Mouse (Mus musculus) hindbrain, embryonic 11.5 days (tissue): ENCODE measurements around the gene Sdc3. TPM values are rescaled to one million over a fixed set of nuclear protein-coding genes. Genes with fewer than 3 reads are reported as not detected.

Source experiments
- ATAC-seq: fragments of 200-750 bp; cut with Nextera tagmentation; 2 replicates; pipeline ENCODE4 v1.8.0; 2017; ENCODE audit warnings: mild to moderate bottlenecking, moderate TSS enrichment, moderate library complexity; ENCODE audit not compliant: low FRiP score
- DNase-seq: peaks from one replicate; pipeline ENCODE4 v3.0.0-alpha.2; 2015; ENCODE audit warnings: low spot score
- H3K27ac ChIP-seq: fragments of 300-500 bp; sonication (generic); 2 replicates; pipeline ENCODE4 v1.5.1; 2014; ENCODE audit warnings: mild to moderate bottlenecking, low read depth, low read length
- H3K27me3 ChIP-seq: fragments of 300-500 bp; sonication (generic); 2 replicates; pipeline ENCODE4 v1.6.1; 2014; ENCODE audit warnings: mild to moderate bottlenecking, low read length, moderate library complexity, mixed read lengths; ENCODE audit not compliant: control insufficient read depth, insufficient read depth
- H3K36me3 ChIP-seq: fragments of 300-500 bp; sonication (generic); 2 replicates; pipeline ENCODE4 v1.6.1; 2014; ENCODE audit warnings: mild to moderate bottlenecking, low read length, moderate library complexity, mixed read lengths; ENCODE audit not compliant: control insufficient read depth, insufficient read depth
- H3K4me1 ChIP-seq: fragments of 300-500 bp; sonication (generic); replicated peaks from 2 replicates; pipeline ENCODE4 v1.6.1; 2014; ENCODE audit warnings: low read length, mixed read lengths; ENCODE audit not compliant: control insufficient read depth, insufficient read depth
- H3K4me2 ChIP-seq: fragments of 300-500 bp; sonication (generic); replicated peaks from 2 replicates; pipeline ENCODE4 v1.6.1; 2014; ENCODE audit warnings: mild to moderate bottlenecking, low read depth, low read length
- H3K4me3 ChIP-seq: fragments of 300-500 bp; sonication (generic); 2 replicates; pipeline ENCODE4 v1.5.1; 2014; ENCODE audit warnings: low read depth, low read length
- H3K9ac ChIP-seq: fragments of 300-500 bp; sonication (generic); 2 replicates; pipeline ENCODE4 v1.6.1; 2014; ENCODE audit warnings: low read depth, low read length
- H3K9me3 ChIP-seq: fragments of 300-500 bp; sonication (generic); 2 replicates; pipeline ENCODE4 v1.6.1; 2016; ENCODE audit warnings: low read length; ENCODE audit not compliant: control insufficient read depth
- WGBS: fragments of 180-500 bp; shearing (Covaris S2); extraction: QIAGEN DNeasy Blood & Tissue Kit; methylation state at CpG from one replicate; pipeline ENCODE4 v1.1.7; 2014; 5-methylcytosine and 5-hydroxymethylcytosine counted together
- polyA plus RNA-seq: library from polyadenylated mRNA; unstranded; fragments of >200 nt; fragmentation: Nextera tagmentation; extraction: Ambion mirVana; gene quantifications from 2 replicates; pipeline ENCODE4 v1.2.1, GENCODE M21; 2014

Sdc3 gene
- polyA plus RNA-seq, 1 experiment from 2014 or later = 12.0 TPM

DNA sequence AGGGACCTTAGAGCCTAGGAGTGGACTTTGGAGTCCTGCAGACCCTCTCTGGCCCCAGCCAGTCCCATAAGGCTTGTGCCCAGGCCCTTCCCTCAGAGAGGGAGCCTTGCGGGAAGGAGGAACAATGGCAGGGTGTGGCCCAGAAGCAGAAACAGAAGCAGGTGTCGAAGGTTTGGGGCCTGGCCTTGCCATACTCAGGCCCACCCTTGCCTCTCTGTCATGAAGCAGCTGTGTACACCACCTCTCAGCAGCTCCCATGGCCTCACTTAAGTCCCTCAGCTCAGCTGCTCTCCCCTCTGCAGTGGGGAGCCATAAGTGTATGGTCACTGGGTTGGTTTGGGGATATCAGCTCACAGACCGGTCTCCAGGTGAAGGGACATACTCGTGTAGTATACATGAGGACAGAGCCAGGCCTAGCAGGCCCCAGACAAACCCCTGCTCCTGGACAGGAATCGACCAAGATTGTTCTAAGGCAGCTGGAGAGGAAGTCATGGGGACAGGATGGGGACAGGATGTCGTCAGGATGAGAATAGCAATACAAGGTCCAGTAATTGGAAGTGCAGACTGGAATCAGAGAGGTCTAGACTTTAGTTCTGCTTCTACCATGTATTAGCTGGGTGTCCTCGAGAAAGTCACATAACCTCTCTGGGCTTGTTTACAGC, 28.4 kb downstream of the Sdc3 start:
- Histone ChIP-seq H3K27ac (no peak overlapping the region), H3K4me2 (no peak overlapping the region), H3K36me3 (peaks cover 2% of the 10 kb centered on the region; the same call in 1 of the 2 replicates), H3K9ac (no peak overlapping the region), H3K9me3 (no peaks in the 10 kb centered on the region), H3K4me3 (no peak overlapping the region), H3K4me1 (no peaks in the 10 kb centered on the region), H3K27me3 (no peaks in the 10 kb centered on the region)
- 88% methylated on average over 7 of the region's 7 CpGs for WGBS
- ATAC-seq = no peak
- DNase-seq = no peak

DNA sequence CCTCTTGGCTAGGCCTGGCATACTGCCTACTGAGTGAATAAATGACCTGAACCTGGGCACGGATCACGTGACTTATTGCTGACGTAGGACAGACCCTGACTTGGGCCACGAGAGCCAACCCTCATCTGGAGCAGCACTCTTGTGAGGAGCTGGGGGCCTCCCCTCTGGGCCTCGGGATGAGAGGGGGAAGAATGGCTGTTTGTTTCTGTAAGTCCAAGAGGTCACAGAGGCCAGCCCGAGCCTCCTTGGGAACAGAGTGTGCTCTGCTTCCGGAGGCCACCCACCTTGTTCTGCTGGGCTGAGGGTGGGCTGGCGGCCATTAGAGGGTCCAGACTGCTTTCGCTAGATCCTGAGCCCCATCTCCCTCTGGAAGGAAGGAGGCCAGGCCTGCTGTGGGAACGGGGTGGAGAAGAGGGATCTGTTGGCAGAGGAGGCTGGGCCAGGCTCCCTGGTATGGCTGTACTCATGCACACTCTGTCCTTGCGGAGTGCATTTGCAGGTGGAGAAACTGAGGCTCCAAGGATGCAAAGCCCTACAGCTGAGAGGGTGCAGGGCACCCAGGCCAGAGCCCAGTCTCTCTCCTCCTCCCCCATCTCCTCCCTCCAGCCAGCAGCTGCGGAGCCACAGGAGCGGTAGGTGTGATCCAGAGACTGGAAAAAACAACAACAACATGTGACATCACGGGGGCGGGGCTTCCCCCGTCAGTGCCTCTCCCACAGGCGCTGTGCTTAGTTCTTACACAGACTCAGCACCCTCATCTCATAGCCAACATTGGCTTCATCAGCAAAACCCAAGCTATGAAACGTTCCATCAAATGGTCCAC, 36.7 kb downstream of the Sdc3 start:
- Histone ChIP-seq H3K27ac (no peak overlapping the region), H3K27me3 (no peaks in the 10 kb centered on the region), H3K4me3 (no peak overlapping the region), H3K9me3 (no peaks in the 10 kb centered on the region), H3K36me3 (no peaks in the 10 kb centered on the region), H3K9ac (no peak overlapping the region), H3K4me1 (peaks cover 5% of the 10 kb centered on the region; the same call in 1 of the 2 replicates), H3K4me2 (no peak overlapping the region)
- ATAC-seq = peak; percentile 64
- 9% methylated on average over 18 of the region's 18 CpGs for WGBS
- DNase-seq = peak; percentile 52

DNA sequence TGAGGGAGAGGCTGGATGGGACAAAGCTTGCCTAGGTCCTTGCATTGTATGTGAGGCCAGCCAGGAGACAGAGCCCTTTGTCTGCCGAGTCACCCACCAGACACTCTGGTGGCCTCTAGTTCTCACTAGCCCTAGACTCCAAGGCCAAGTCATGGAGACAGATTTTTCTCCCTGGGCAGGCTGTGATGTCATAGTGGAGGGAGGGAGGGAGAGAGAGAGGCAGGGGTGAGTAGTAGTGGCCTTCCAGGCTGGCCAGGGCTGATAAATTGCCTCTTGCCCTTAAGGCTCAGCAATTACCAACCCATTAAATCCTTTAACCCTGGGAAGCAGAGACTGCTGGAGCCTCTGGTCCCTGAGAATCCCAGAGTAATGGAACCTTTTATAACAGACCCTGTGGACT, 41.8 kb downstream of the Sdc3 start:
- DNase-seq (peak; percentile 60), ATAC-seq (no peak)
- H3K27ac ChIP-seq = no peak overlapping the region
- H3K4me3 ChIP-seq = no peak overlapping the region
- no peak overlapping the region for H3K9ac ChIP-seq
- WGBS = 25% methylated on average over 1 of the region's 1 CpGs
- no peaks in the 10 kb centered on the region for H3K36me3 ChIP-seq
- peaks cover 3% of the 10 kb centered on the region; the same call in 1 of the 2 replicates for H3K4me1 ChIP-seq
- no peaks in the 10 kb centered on the region for H3K27me3 ChIP-seq
- H3K4me2 ChIP-seq = no peak overlapping the region
- no peaks in the 10 kb centered on the region for H3K9me3 ChIP-seq

DNA sequence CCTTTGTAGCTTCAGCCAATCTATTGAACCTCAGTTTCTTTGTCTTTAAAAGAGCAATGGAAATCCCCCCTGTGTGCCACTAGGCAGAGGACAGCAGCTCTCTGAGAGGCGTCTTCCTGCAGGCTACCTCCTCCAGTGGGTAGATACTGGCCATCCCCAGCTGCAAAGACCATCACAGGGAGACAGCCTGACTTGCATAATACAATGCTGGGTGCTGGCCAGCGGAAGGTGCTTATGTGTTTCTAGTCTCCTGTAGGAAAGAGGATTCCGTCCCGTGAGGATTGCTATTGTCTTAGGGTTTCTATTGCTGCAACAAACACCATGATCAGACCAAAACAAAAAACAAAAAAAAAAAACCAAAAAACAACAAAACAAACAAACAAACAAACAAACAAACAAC, 43.2 kb downstream of the Sdc3 start:
- ATAC-seq (no peak), DNase-seq (no peak)
- no peaks in the 10 kb centered on the region for H3K36me3 ChIP-seq
- H3K9me3 ChIP-seq = no peaks in the 10 kb centered on the region
- no peak overlapping the region for H3K4me3 ChIP-seq
- H3K27ac ChIP-seq = no peak overlapping the region
- H3K9ac ChIP-seq = no peak overlapping the region
- no peaks in the 10 kb centered on the region; the same call in 1 of the 2 replicates for H3K4me1 ChIP-seq
- H3K27me3 ChIP-seq = no peaks in the 10 kb centered on the region
- 79% methylated on average over 4 of the region's 4 CpGs for WGBS
- H3K4me2 ChIP-seq = no peak overlapping the region

DNA sequence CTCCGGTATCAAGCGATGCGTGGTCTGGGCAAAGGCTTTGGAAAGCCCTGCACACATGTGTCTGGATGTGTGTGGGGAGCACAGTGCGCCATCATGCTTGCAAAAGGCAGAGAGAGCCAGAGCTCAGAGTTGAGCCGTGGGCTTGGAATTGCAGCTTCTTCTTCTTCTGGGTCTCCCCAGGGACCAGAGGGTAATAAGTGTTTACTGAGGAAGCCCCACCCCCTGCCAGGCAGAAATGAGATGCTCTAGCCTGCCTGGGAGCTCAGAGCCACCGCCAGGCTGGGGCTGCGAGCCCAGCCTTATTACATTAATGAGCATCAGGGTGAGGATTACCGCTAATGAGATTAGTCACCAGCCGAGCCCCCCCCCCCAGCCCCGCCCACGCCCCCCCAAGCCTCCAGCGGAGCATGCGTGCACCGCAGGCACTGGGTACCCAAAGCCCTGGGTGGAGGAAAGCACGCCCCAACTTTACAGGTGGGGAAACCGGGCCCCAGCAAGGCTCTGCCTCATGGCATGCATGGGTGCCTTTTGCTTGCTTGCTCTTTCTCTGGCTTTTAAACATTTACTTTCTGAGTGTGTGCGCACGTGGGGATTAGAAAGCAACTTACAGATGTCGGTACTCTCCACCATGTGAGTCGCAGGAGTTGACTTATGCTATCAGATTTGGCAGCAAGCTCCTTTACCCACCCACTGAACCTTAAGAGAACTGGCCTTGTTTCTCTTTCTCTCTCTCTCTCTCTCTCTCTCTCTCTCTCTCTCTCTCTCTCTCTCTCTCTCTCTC, 44.1 kb downstream of the Sdc3 start:
- Histone ChIP-seq H3K9me3 (no peaks in the 10 kb centered on the region), H3K9ac (no peak overlapping the region), H3K4me3 (no peak overlapping the region), H3K36me3 (no peaks in the 10 kb centered on the region), H3K27ac (0 out of 2 replicates have a peak overlapping the region, but pooled peaks have one; percentile 24), H3K27me3 (no peaks in the 10 kb centered on the region), H3K4me2 (no peak overlapping the region), H3K4me1 (peaks cover 5% of the 10 kb centered on the region; the same call in 1 of the 2 replicates)
- 21% methylated on average over 17 of the region's 20 CpGs for WGBS
- ATAC-seq = peak; percentile 19; the same call in 1 of the 2 replicates
- peak; percentile 64 for DNase-seq

DNA sequence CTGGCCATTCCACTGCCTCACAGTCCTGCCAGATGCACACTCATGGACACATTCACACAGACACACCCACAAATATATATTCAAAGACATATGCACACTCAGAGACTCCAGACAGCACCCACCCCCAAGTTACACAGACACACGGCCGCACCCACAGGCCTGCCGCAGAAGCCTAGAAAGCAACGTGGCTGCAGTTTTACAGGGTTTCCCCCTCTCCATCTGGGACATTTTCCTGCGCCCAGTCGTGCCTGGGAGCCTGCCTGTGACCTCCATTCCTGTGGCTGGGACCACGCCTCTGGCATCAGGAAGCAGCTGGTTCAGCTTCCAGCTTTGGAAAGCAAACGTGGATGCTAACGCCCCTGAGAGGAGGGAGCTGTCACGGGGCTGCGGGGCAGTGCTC, 46.2 kb downstream of the Sdc3 start:
- DNase-seq (peak; percentile 35), ATAC-seq (no peak)
- Histone ChIP-seq H3K9me3 (no peaks in the 10 kb centered on the region), H3K4me1 (peaks cover 6% of the 10 kb centered on the region; the same call in 1 of the 2 replicates), H3K9ac (no peak overlapping the region), H3K36me3 (no peaks in the 10 kb centered on the region), H3K27me3 (no peaks in the 10 kb centered on the region), H3K4me2 (no peak overlapping the region), H3K27ac (no peak overlapping the region), H3K4me3 (no peak overlapping the region)
- 37% methylated on average over 11 of the region's 11 CpGs for WGBS

DNA sequence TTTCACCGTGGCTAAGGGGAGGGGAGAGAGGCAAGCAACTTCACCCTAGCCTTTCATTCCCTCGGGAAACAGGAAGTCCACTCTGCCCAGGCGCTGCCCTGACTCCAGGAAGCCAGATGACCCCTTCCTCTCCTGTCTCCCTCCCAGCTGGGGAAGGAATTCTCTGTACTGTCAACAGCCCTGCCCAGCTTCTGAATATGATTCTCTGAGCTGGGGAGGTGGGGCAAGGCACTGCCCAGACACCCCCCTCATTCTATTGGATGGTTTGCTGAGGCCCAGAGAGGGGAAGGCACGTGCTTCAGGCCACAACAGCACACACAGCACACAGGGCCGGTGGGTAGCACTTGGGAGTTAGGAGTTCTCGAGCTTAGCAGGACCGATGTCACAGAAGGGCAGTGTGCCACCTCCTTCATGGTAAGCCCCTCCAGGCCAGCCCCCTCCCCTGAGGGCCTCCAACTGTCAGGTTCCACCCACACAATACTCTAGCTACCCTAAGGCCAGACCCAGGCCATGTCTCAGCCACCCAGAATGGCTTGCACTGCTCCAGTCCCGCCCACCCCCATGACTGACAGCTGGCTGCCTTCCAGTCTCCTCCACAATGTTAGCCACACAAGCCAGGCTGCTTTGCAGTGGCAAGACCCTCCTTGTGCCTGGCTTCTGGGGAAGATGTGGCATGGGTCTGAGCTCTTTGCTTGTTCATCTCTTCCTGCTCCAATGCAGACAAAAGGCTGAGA, 48.9 kb downstream of the Sdc3 start:
- DNase-seq (peak; percentile 64), ATAC-seq (peak; percentile 64)
- H3K9ac ChIP-seq = no peak overlapping the region
- H3K4me3 ChIP-seq = no peak overlapping the region
- H3K27me3 ChIP-seq = no peaks in the 10 kb centered on the region
- no peak overlapping the region for H3K4me2 ChIP-seq
- H3K4me1 ChIP-seq = peaks cover 6% of the 10 kb centered on the region; the same call in 1 of the 2 replicates
- H3K27ac ChIP-seq = 0 out of 2 replicates have a peak overlapping the region, but pooled peaks have one; percentile 6
- no peaks in the 10 kb centered on the region for H3K36me3 ChIP-seq
- no peaks in the 10 kb centered on the region for H3K9me3 ChIP-seq
- 62% methylated on average over 8 of the region's 8 CpGs for WGBS

DNA sequence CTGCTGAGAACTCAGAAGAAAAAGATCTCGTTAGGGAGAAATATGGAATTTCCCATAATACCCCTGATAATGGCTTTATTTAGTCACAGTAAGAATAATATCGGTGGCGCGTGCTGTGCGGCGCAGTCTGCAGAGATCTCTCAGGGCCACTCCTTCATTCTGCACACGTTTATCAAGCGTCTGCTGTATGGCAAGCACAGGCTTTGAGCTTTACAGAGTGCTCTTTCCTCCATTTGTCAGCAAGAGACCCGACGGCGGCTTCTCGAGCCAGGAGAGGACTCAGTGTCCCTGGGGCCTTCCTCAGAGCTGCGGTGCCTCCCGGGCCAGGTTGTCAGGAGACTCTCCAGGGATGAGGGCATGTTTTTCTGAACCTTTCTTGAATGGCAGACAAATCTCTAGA, 56.5 kb downstream of the Sdc3 start:
- Histone ChIP-seq H3K36me3 (no peaks in the 10 kb centered on the region), H3K27ac (no peak overlapping the region), H3K4me1 (no peaks in the 10 kb centered on the region), H3K9ac (no peak overlapping the region), H3K4me2 (no peak overlapping the region), H3K27me3 (no peaks in the 10 kb centered on the region), H3K9me3 (no peaks in the 10 kb centered on the region), H3K4me3 (no peak overlapping the region)
- ATAC-seq (no peak), DNase-seq (no peak)
- WGBS = 76% methylated on average over 14 of the region's 14 CpGs
